Mouse (Mus musculus) cerebellum, adult 2 months (tissue): ENCODE results near the gene Dgkb.

Source experiments
- CTCF ChIP-seq: fragments of 200-500 bp; IDR thresholded peaks from 2 replicates; pipeline ENCODE4 v1.5.1; 2011; ENCODE audit warnings: low read depth, mild to moderate bottlenecking, control low read depth, low read length, moderate library complexity, borderline replicate concordance; ENCODE audit not compliant: insufficient read depth
- POLR2A ChIP-seq: fragments of 200-500 bp; IDR thresholded peaks from 2 replicates; pipeline ENCODE4 v1.6.1; 2011; ENCODE audit warnings: low read length, control low read depth, borderline replicate concordance; ENCODE audit not compliant: insufficient read depth

GRCm38 (mm10) chr12:38579191-38579817, 761.8 kb downstream of the Dgkb start:
- no peak for TF ChIP-seq POLR2A
- TF ChIP-seq CTCF: no peak
